In the genomic region with DNA sequence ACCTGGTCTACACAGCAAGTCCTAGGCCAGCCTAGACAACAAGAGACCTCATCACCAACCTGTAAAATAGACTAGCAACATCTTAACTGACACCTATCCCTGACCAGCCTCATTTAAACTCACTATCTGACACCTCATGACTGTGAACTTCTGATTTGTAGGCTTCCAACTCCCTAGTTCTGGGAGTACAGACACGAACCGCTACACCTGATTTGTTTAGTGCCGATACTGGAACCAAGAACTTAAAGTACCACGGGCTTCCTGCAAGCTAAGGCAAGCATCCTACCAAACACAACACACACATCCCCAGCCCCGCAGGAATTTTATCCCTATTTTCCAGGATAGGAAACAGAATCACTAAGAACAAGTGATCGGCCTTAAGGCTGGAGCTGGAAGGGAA, we compare ENCODE assay signal across 9 mouse cellular contexts. TPM values are rescaled to one million over a fixed set of nuclear protein-coding genes. Genes with fewer than 3 reads are reported as not detected.
DNase-seq lines count a peak whose midpoint lies in the region; ATAC-seq and TF ChIP-seq lines count a peak whose summit lies in the region.
"Had no signal": no experiment of that assay in that cellular context is flagged by ENCODE, and none has a peak within 500 bp of the region (broad histone marks: within the 10 kb centered on the region; RNA-seq: fewer than 3 reads in every experiment).

No protein-coding gene starts in this region.

- DNase-seq in kidney, adult 11 months, result no peak
- DNase-seq in MEL (ENCODE audit: low read depth, low spot score) (no peak), adipocyte (ENCODE audit: low spot score) (no peak)
- no peak for DNase-seq in liver, embryonic 14.5 days (ENCODE audit: low read depth in 3 of 3, low spot score in 3 of 3)
- no peak for DNase-seq in adrenal gland, adult 2 months
- no peak for DNase-seq in layer of hippocampus, postnatal 10 days (ENCODE audit: low spot score in 2 of 2)

- TF ChIP-seq CTCF in MEL (IDR thresholded peaks at IDR 0.05 in 2 of 3, conservative IDR thresholded peaks at IDR 0.05 in 1 of 3; ENCODE audit: control insufficient read depth in 1 of 3, insufficient read depth in 1 of 3, low read depth in 2 of 3, low read length in 3 of 3, poor library complexity in 1 of 3, severe bottlenecking in 1 of 3), result no peak
- no peak for TF ChIP-seq CTCF in liver, embryonic 14.5 days (IDR thresholded peaks at IDR 0.05; ENCODE audit: low read depth)

- H3K27me3 ChIP-seq in kidney, embryonic 14.5 days (ENCODE audit: control insufficient read depth, insufficient read depth, low read length), result 0 out of 2 replicates have a peak, but pooled peaks cover 4% of the 10 kb centered on the region
- H3K27me3 ChIP-seq in MEL (ENCODE audit: control insufficient read depth in 1 of 2, insufficient read depth in 2 of 2, low read length in 2 of 2), result no peaks in the 10 kb centered on the region
- peaks cover 17% of the 10 kb centered on the region; the same call in 1 of the 2 replicates for H3K27me3 ChIP-seq in embryonic facial prominence, embryonic 13.5 days
- H3K27me3 ChIP-seq in liver, embryonic 14.5 days (ENCODE audit: control insufficient read depth, insufficient read depth, low read length), result no peaks in the 10 kb centered on the region

- peaks cover 39% of the 10 kb centered on the region for H3K4me1 ChIP-seq in kidney, embryonic 14.5 days (ENCODE audit: control insufficient read depth, insufficient read depth, low read length)
- H3K4me1 ChIP-seq in MEL (ENCODE audit: control insufficient read depth in 1 of 2, insufficient read depth in 2 of 2, low read length in 2 of 2), result peaks cover 24 to 55% of the 10 kb centered on the region in 2 experiments
- H3K4me1 ChIP-seq in embryonic facial prominence, embryonic 13.5 days, result peaks cover 35% of the 10 kb centered on the region
- peaks cover 55 to 56% of the 10 kb centered on the region in 2 experiments for H3K4me1 ChIP-seq in liver, embryonic 14.5 days (replicated peaks; ENCODE audit: control insufficient read depth in 2 of 2, insufficient read depth in 2 of 2, low read length in 1 of 2)

- H3K27ac ChIP-seq in kidney, embryonic 14.5 days (ENCODE audit: low read depth, low read length), result no peak overlapping the region
- H3K27ac ChIP-seq in MEL (ENCODE audit: control insufficient read depth, low read depth, low read length), result no peak overlapping the region
- peak overlapping the region; percentile 83; the same call in 1 of the 2 replicates for H3K27ac ChIP-seq in embryonic facial prominence, embryonic 13.5 days
- peak overlapping the region; percentile 12; the same call in 1 of the 2 replicates for H3K27ac ChIP-seq in liver, embryonic 14.5 days
- H3K27ac ChIP-seq: hindbrain, embryonic 15.5 days had no signal

- WGBS in kidney, embryonic 14.5 days, result 46% methylated on average over 6 of the region's 6 CpGs
- WGBS in embryonic facial prominence, embryonic 13.5 days, result 68% methylated on average over 6 of the region's 6 CpGs
- WGBS in liver, embryonic 14.5 days (ENCODE audit: insufficient replicate concordance), result 56% methylated on average over 6 of the region's 6 CpGs

- H3K36me3 ChIP-seq in kidney, embryonic 14.5 days (ENCODE audit: control insufficient read depth, insufficient read depth, low read length), result no peaks in the 10 kb centered on the region
- H3K36me3 ChIP-seq in MEL (ENCODE audit: control insufficient read depth in 1 of 2, insufficient read depth in 2 of 2, low read length in 2 of 2), result peaks cover 0 to 37% of the 10 kb centered on the region in 2 experiments; a peak in 2 of 4 replicates
- H3K36me3 ChIP-seq in embryonic facial prominence, embryonic 13.5 days, result no peaks in the 10 kb centered on the region
- H3K36me3 ChIP-seq in liver, embryonic 14.5 days (replicated peaks; ENCODE audit: control insufficient read depth, insufficient read depth, low read depth), result no peaks in the 10 kb centered on the region; the same call in 1 of the 2 replicates
- H3K36me3 ChIP-seq: hindbrain, embryonic 15.5 days had no signal

- H3K9me3 ChIP-seq in kidney, embryonic 14.5 days (ENCODE audit: control insufficient read depth, low read length), result no peaks in the 10 kb centered on the region
- H3K9me3 ChIP-seq in MEL (replicated peaks; ENCODE audit: insufficient read depth, low read length), result no peaks in the 10 kb centered on the region
- H3K9me3 ChIP-seq in embryonic facial prominence, embryonic 13.5 days, result no peaks in the 10 kb centered on the region
- H3K9me3 ChIP-seq in liver, embryonic 14.5 days (ENCODE audit: control insufficient read depth, low read length), result no peaks in the 10 kb centered on the region
- H3K9me3 ChIP-seq: hindbrain, embryonic 15.5 days had no signal

- no peak for TF ChIP-seq RAD21 in MEL (IDR thresholded peaks at IDR 0.05; ENCODE audit: low read depth, low read length)

- ATAC-seq in kidney, embryonic 14.5 days (ENCODE audit: low FRiP score, low TSS enrichment), result no peak
- no peak for ATAC-seq in embryonic facial prominence, embryonic 13.5 days (ENCODE audit: insufficient number of reproducible peaks, insufficient read depth, low FRiP score, low TSS enrichment, low read depth)
- ATAC-seq in liver, embryonic 14.5 days (ENCODE audit: insufficient read depth), result no peak

- no peak for TF ChIP-seq POLR2A in MEL (IDR thresholded peaks at IDR 0.05; ENCODE audit: control insufficient read depth in 1 of 2, insufficient read depth in 1 of 2, low read depth in 1 of 2, low read length in 2 of 2, poor library complexity in 1 of 2)

- H3K4me2 ChIP-seq in kidney, embryonic 14.5 days (replicated peaks; ENCODE audit: low read depth, low read length), result peak overlapping the region; percentile 86
- peak overlapping the region; percentile 95 for H3K4me2 ChIP-seq in embryonic facial prominence, embryonic 13.5 days
- peak overlapping the region; percentile 97 for H3K4me2 ChIP-seq in liver, embryonic 14.5 days (ENCODE audit: low read depth)

- peak overlapping the region; percentile 67; the same call in 1 of the 2 replicates for H3K4me3 ChIP-seq in kidney, embryonic 14.5 days (ENCODE audit: low read length)
- peak overlapping the region; percentile 84 to 94; a peak in 3 of 4 replicates for H3K4me3 ChIP-seq in MEL (ENCODE audit: control insufficient read depth in 1 of 2, insufficient read depth in 1 of 2, low read depth in 2 of 2, low read length in 2 of 2)
- peak overlapping the region; percentile 79 for H3K4me3 ChIP-seq in embryonic facial prominence, embryonic 13.5 days
- peak overlapping the region; percentile 60 to 79 for H3K4me3 ChIP-seq in liver, embryonic 14.5 days (ENCODE audit: insufficient read depth in 1 of 2, low read depth in 2 of 2, low read length in 2 of 2)

- H3K9ac ChIP-seq in kidney, embryonic 14.5 days (ENCODE audit: low read depth, low read length), result peak overlapping the region; percentile 68
- no peak overlapping the region for H3K9ac ChIP-seq in MEL (ENCODE audit: control insufficient read depth, low read depth, low read length, poor library complexity, severe bottlenecking)
- H3K9ac ChIP-seq in embryonic facial prominence, embryonic 13.5 days, result peak overlapping the region; percentile 87
- peak overlapping the region; percentile 82 for H3K9ac ChIP-seq in liver, embryonic 14.5 days (replicated peaks)
- H3K9ac ChIP-seq: hindbrain, embryonic 15.5 days had no signal

- H3K79me2 ChIP-seq in MEL (ENCODE audit: control insufficient read depth, insufficient read depth, low read length, poor library complexity), result peaks cover 42% of the 10 kb centered on the region

- no peak for TF ChIP-seq EP300 in MEL (IDR thresholded peaks at IDR 0.05; ENCODE audit: low read depth in 1 of 2, low read length in 2 of 2)
- TF ChIP-seq EP300 in liver, embryonic 14.5 days (IDR thresholded peaks at IDR 0.05; ENCODE audit: low read depth), result no peak

TF ChIP-seq in MEL, 35 proteins besides CTCF, POLR2A, EP300 and RAD21:
- TF ChIP-seq POLR2AphosphoS2 (IDR thresholded peaks at IDR 0.05; ENCODE audit: low read length) (no peak), MYB (IDR thresholded peaks at IDR 0.05; ENCODE audit: low read depth, low read length) (no peak), SIN3A (IDR thresholded peaks at IDR 0.05; ENCODE audit: low read length) (no peak), CHD1 (IDR thresholded peaks at IDR 0.05; ENCODE audit: low read depth, low read length) (0 out of 2 replicates have a peak, but pooled peaks have one; percentile 61), NELFE (IDR thresholded peaks at IDR 0.05; ENCODE audit: low read depth, low read length) (no peak), TAL1 (IDR thresholded peaks at IDR 0.05; ENCODE audit: low read length) (no peak)
TF ChIP-seq in MEL: peak in this region for 1.

RNA-seq across cellular contexts. Expression of a gene that starts 1.5 kb away (rescaled TPM):
- polyA plus RNA-seq in kidney, embryonic 14.5 days (2014; fragmentation: Nextera tagmentation; extraction: Ambion mirVana), result 10.7 and 19.9 TPM in 2 replicates
- total RNA-seq in MEL (2012; rRNA removed), result 16.6 and 24.8 TPM in 2 replicates
- 10 to 100 TPM in 1 of 2 experiments, not detected in 1; 23.7 TPM for polyA plus RNA-seq in MEL (2012; ENCODE audit: insufficient read depth in 1 of 2, insufficient read length in 2 of 2, low read depth in 1 of 2, low replicate concordance in 2 of 2, missing spikeins in 1 of 2)
- 25.6 and 27.2 TPM in 2 replicates for polyA plus RNA-seq in embryonic facial prominence, embryonic 13.5 days (2015; fragmentation: Nextera tagmentation; extraction: Ambion mirVana)
- 7.0 and 9.1 TPM in 2 replicates for polyA plus RNA-seq in liver, embryonic 14.5 days (2012; rRNA removed)
- 13.4 and 19.2 TPM in 2 replicates for polyA plus RNA-seq in liver, embryonic 14.5 days (2014; fragmentation: Nextera tagmentation; extraction: Ambion mirVana)
- 10 to 100 TPM; 42.1 to 49.3 TPM for total RNA-seq in adrenal gland, adult 2 months (2021)
- 23.0 and 28.1 TPM in 2 replicates for polyA plus RNA-seq in adrenal gland, adult 2 months (2012; rRNA removed)
- 1 to 10 TPM; 2.7 to 3.2 TPM for total RNA-seq in layer of hippocampus, postnatal 10 days (2021)

Comparison
In these comparisons a context has a peak if more than half of its experiments do, and no peak if none do; other contexts are left out.
1. H3K27ac ChIP-seq: peak in embryonic facial prominence, embryonic 13.5 days (single experiment) and liver, embryonic 14.5 days (single experiment); none in kidney, embryonic 14.5 days (single experiment) and MEL (single experiment).
2. Peak in every context shown above with its lines, with median percentiles within 50 percentile points of each other: H3K4me2 ChIP-seq and H3K4me3 ChIP-seq.